Mouse (Mus musculus) ES-Bruce4 (cell line): ENCODE measurements at regions not wholly inside any gene's neighbourhood (a gene's known extent, or its start where the extent isn't known, plus 50 kb on each side); places are given as distances from the start of the nearest gene placed in this dataset.

Source experiments
- CTCF ChIP-seq: IDR thresholded peaks from one replicate; pipeline ENCODE4 v1.8.1; 2011; ENCODE audit warnings: low read depth, low read length
- EP300 ChIP-seq: IDR thresholded peaks from 2 replicates; pipeline ENCODE4 v1.6.1; 2011; ENCODE audit warnings: low read depth, low read length; ENCODE audit not compliant: insufficient read depth
- POLR2A ChIP-seq: IDR thresholded peaks from one replicate; pipeline ENCODE4 v1.8.1; 2011; ENCODE audit warnings: low read length; ENCODE audit not compliant: insufficient read depth

GRCm38 (mm10) chr4:31849763-31850162 is 114.1 kb upstream of the Map3k7 start:
- no peak for TF ChIP-seq EP300
- no peak for TF ChIP-seq CTCF
- no peak for TF ChIP-seq POLR2A
